Mouse (Mus musculus) G1E (cell line): ENCODE results near the gene Gm11127. TPM values are rescaled to one million over a fixed set of nuclear protein-coding genes. Genes with fewer than 3 reads are reported as not detected.

ENCODE experiments used
- ATAC-seq: 2 replicates; pipeline ENCODE4 v1.8.0; 2016; ENCODE audit warnings: mild to moderate bottlenecking; ENCODE audit not compliant: insufficient number of reproducible peaks, poor library complexity, low FRiP score, severe bottlenecking; ENCODE audit errors: extremely low read depth
- DNase-seq: peaks from one replicate; pipeline ENCODE4 v3.0.0; 2012; ENCODE audit warnings: low spot score
- H3K27me3 ChIP-seq: 2 replicates; pipeline ENCODE4 v1.6.1; 2012; ENCODE audit warnings: mild to moderate bottlenecking, low read length, inconsistent platforms; ENCODE audit not compliant: insufficient read depth
- H3K36me3 ChIP-seq: replicated peaks from 2 replicates; pipeline ENCODE3; 2012; ENCODE audit warnings: mild to moderate bottlenecking, inconsistent platforms
- H3K4me1 ChIP-seq: 2 replicates; pipeline ENCODE4 v1.6.1; 2012; ENCODE audit warnings: low read depth, low read length, inconsistent platforms, mixed read lengths; ENCODE audit not compliant: insufficient read depth
- H3K4me3 ChIP-seq: 2 replicates; pipeline ENCODE4 v1.5.1; 2012; ENCODE audit warnings: low read depth, mild to moderate bottlenecking, inconsistent platforms, low read length, moderate library complexity, mixed read lengths
- H3K9me3 ChIP-seq: replicated peaks from 2 replicates; pipeline ENCODE4 v1.6.1; 2012; ENCODE audit warnings: inconsistent platforms
- CTCF ChIP-seq: IDR thresholded peaks from 2 replicates; pipeline ENCODE4 v1.5.1; 2012; ENCODE audit warnings: low read depth, low read length, inconsistent platforms, mixed read lengths
- GATA1 ChIP-seq: IDR thresholded peaks from 2 replicates; pipeline ENCODE4 v1.6.1; 2012; ENCODE audit warnings: borderline replicate concordance, low read length, inconsistent platforms, mixed read lengths
- GATA2 ChIP-seq: IDR thresholded peaks from 2 replicates; pipeline ENCODE4 v1.6.1; 2012; ENCODE audit warnings: low read depth, low read length, inconsistent platforms, borderline replicate concordance
- POLR2AphosphoS5 ChIP-seq: IDR thresholded peaks from 2 replicates; pipeline ENCODE4 v1.6.1; 2012; ENCODE audit warnings: low read depth, low read length, inconsistent platforms; ENCODE audit not compliant: insufficient replicate concordance
- TAL1 ChIP-seq: conservative IDR thresholded peaks from 2 replicates; pipeline ENCODE4 v1.6.1; 2012; ENCODE audit warnings: low read depth, low read length, inconsistent platforms, mixed read lengths
- polyA plus RNA-seq: library from polyadenylated mRNA; stranded (reverse); fragments of >175 nt; gene quantifications from 2 replicates; pipeline ENCODE4 v1.2.3, GENCODE M21; 2012
- total RNA-seq, 2 experiments: library from RNA; stranded (forward) in 1 of 2; stranded (reverse) in 1 of 2; fragments of 200-1000 nt in 1 of 2; fragments of >200 nt in 1 of 2; fragmentation: Nextera tagmentation in 1 of 2; gene quantifications; 2 replicates each; pipeline ENCODE4 v1.2.3; 2014 to 2017

The Gm11127 gene
- total and polyA plus RNA-seq, 3 experiments, result not detected

GRCm38 (mm10) chr17:36021309-36021708 lies 36.9 kb downstream of the Gm11127 start:
- DNase-seq (no peak), ATAC-seq (no peak)
- H3K4me1 ChIP-seq, result peaks cover 74% of the 10 kb centered on the region
- peak overlapping the region; percentile 16; the same call in 1 of the 2 replicates for H3K4me3 ChIP-seq
- no peaks in the 10 kb centered on the region for H3K27me3 ChIP-seq
- peaks cover 84% of the 10 kb centered on the region for H3K36me3 ChIP-seq
- peaks cover 25% of the 10 kb centered on the region for H3K9me3 ChIP-seq
- no peak for TF ChIP-seq GATA1
- TF ChIP-seq CTCF, result no peak
- no peak for TF ChIP-seq GATA2
- TF ChIP-seq TAL1, result no peak
- no peak for TF ChIP-seq POLR2AphosphoS5

GRCm38 (mm10) chr17:36020191-36021073 lies 37.7 kb downstream of the Gm11127 start, which contains the start of gene H2-T24:
Gene H2-T24 (minus strand): TSS chr17:36020560.
- Histone ChIP-seq H3K27me3 (no peaks in the 10 kb centered on the region), H3K9me3 (peaks cover 19% of the 10 kb centered on the region), H3K4me3 (peak within 1 kb of the TSS; percentile 56), H3K36me3 (peaks cover 85% of the 10 kb centered on the region), H3K4me1 (peaks cover 81% of the 10 kb centered on the region)
- ATAC-seq (peak; percentile 52; the same call in 1 of the 2 replicates), DNase-seq (no peak)
- TF ChIP-seq TAL1, result no peak
- TF ChIP-seq POLR2AphosphoS5, result no peak
- no peak for TF ChIP-seq CTCF
- no peak for TF ChIP-seq GATA1
- no peak for TF ChIP-seq GATA2

GRCm38 (mm10) chr17:36019519-36019918 lies 38.7 kb downstream of the Gm11127 start:
- peaks cover 85% of the 10 kb centered on the region for H3K36me3 ChIP-seq
- no peak for ATAC-seq
- H3K9me3 ChIP-seq, result peaks cover 16% of the 10 kb centered on the region
- DNase-seq, result no peak
- H3K4me3 ChIP-seq, result peak overlapping the region; percentile 56; the same call in 1 of the 2 replicates
- TF ChIP-seq GATA2 (no peak), POLR2AphosphoS5 (no peak), GATA1 (no peak), TAL1 (no peak), CTCF (no peak)
- peaks cover 83% of the 10 kb centered on the region for H3K4me1 ChIP-seq
- no peaks in the 10 kb centered on the region for H3K27me3 ChIP-seq

GRCm38 (mm10) chr17:36018979-36019378 lies 39.2 kb downstream of the Gm11127 start:
- TF ChIP-seq POLR2AphosphoS5, result no peak
- no peak for TF ChIP-seq GATA2
- TF ChIP-seq CTCF, result no peak
- TF ChIP-seq TAL1, result no peak
- no peak for TF ChIP-seq GATA1
- no peak for ATAC-seq
- H3K36me3 ChIP-seq, result peaks cover 85% of the 10 kb centered on the region

GRCm38 (mm10) chr17:36017046-36017445 lies 41.1 kb downstream of the Gm11127 start:
- TF ChIP-seq GATA1 (no peak), TAL1 (no peak), POLR2AphosphoS5 (no peak), GATA2 (no peak), CTCF (no peak)
- Histone ChIP-seq H3K36me3 (peaks cover 70% of the 10 kb centered on the region), H3K9me3 (peaks cover 14% of the 10 kb centered on the region), H3K27me3 (no peaks in the 10 kb centered on the region), H3K4me3 (no peak overlapping the region), H3K4me1 (peaks cover 65% of the 10 kb centered on the region)
- ATAC-seq, result no peak
- DNase-seq, result no peak

More at GRCm38 (mm10) chr17:36018979-36019378, 39.2 kb downstream of the Gm11127 start:
- DNase-seq, result no peak
- Histone ChIP-seq H3K4me3 (no peak overlapping the region; the same call in 1 of the 2 replicates), H3K27me3 (no peaks in the 10 kb centered on the region), H3K4me1 (peaks cover 83% of the 10 kb centered on the region), H3K9me3 (peaks cover 16% of the 10 kb centered on the region)

GRCm38 (mm10) chr17:36014977-36015376 lies 43.2 kb downstream of the Gm11127 start:
- H3K4me1 ChIP-seq, result peaks cover 48% of the 10 kb centered on the region
- H3K36me3 ChIP-seq, result peaks cover 52% of the 10 kb centered on the region
- H3K9me3 ChIP-seq, result no peaks in the 10 kb centered on the region; the same call in 1 of the 2 replicates
- no peak for TF ChIP-seq CTCF
- no peak for TF ChIP-seq GATA2
- no peak for TF ChIP-seq TAL1
- no peak for TF ChIP-seq GATA1
- TF ChIP-seq POLR2AphosphoS5, result no peak
- DNase-seq (no peak), ATAC-seq (no peak)
- no peak overlapping the region for H3K4me3 ChIP-seq
- no peaks in the 10 kb centered on the region for H3K27me3 ChIP-seq

Other genes with a start within 250 kb of the Gm11127 start
Only the 20 nearest of the 25 such genes appear.
- gene Nrm, start 197.1 kb downstream of the Gm11127 start, total RNA-seq (2014; fragmentation: Nextera tagmentation), result 39.9 and 59.9 TPM in 2 replicates
- gene Nrm, start 197.1 kb downstream of the Gm11127 start, total RNA-seq (2017), result 51.0 and 53.3 TPM in 2 replicates
- gene Nrm, start 197.1 kb downstream of the Gm11127 start, polyA plus RNA-seq, result 23.4 and 33.1 TPM in 2 replicates
- gene Ppp1r18, start 192.8 kb downstream of the Gm11127 start, total RNA-seq (2014; fragmentation: Nextera tagmentation), result 61.9 and 73.7 TPM in 2 replicates
- gene Ppp1r18, start 192.8 kb downstream of the Gm11127 start, total RNA-seq (2017), result 31.1 and 33.1 TPM in 2 replicates
- gene Ppp1r18, start 192.8 kb downstream of the Gm11127 start, polyA plus RNA-seq, result 87.9 and 103 TPM in 2 replicates
- gene Dhx16, start 178.6 kb downstream of the Gm11127 start, total RNA-seq (2014; fragmentation: Nextera tagmentation), result 48.8 and 56.3 TPM in 2 replicates
- 76.8 and 81.1 TPM in 2 replicates for gene Dhx16, start 178.6 kb downstream of the Gm11127 start, total RNA-seq (2017)
- 73.6 and 77.5 TPM in 2 replicates for gene Dhx16, start 178.6 kb downstream of the Gm11127 start, polyA plus RNA-seq
- 32.7 and 45.0 TPM in 2 replicates for gene 2310061I04Rik, start 160.9 kb downstream of the Gm11127 start, total RNA-seq (2014; fragmentation: Nextera tagmentation)
- gene 2310061I04Rik, start 160.9 kb downstream of the Gm11127 start, total RNA-seq (2017), result 3.1 and 3.3 TPM in 2 replicates
- 163 and 185 TPM in 2 replicates for gene 2310061I04Rik, start 160.9 kb downstream of the Gm11127 start, polyA plus RNA-seq
- 18.1 and 18.3 TPM in 2 replicates for gene Atat1, start 148.3 kb downstream of the Gm11127 start, total RNA-seq (2014; fragmentation: Nextera tagmentation)
- 7.3 and 10.5 TPM in 2 replicates for gene Atat1, start 148.3 kb downstream of the Gm11127 start, total RNA-seq (2017)
- 16.3 and 17.3 TPM in 2 replicates for gene Atat1, start 148.3 kb downstream of the Gm11127 start, polyA plus RNA-seq
- gene Mrps18b, start 142.0 kb downstream of the Gm11127 start, total RNA-seq (2014; fragmentation: Nextera tagmentation), result 107 and 118 TPM in 2 replicates
- 103 and 127 TPM in 2 replicates for gene Mrps18b, start 142.0 kb downstream of the Gm11127 start, total RNA-seq (2017)
- gene Mrps18b, start 142.0 kb downstream of the Gm11127 start, polyA plus RNA-seq, result 7.8 and 8.9 TPM in 2 replicates
- 85.7 and 93.8 TPM in 2 replicates for gene Ppp1r10, start 141.9 kb downstream of the Gm11127 start, total RNA-seq (2014; fragmentation: Nextera tagmentation)
- 64.7 and 77.3 TPM in 2 replicates for gene Ppp1r10, start 141.9 kb downstream of the Gm11127 start, total RNA-seq (2017)
- 30.9 and 33.0 TPM in 2 replicates for gene Ppp1r10, start 141.9 kb downstream of the Gm11127 start, polyA plus RNA-seq
- gene Abcf1, start 88.6 kb downstream of the Gm11127 start, total RNA-seq (2014; fragmentation: Nextera tagmentation), result 77.0 and 80.6 TPM in 2 replicates
- 129 and 176 TPM in 2 replicates for gene Abcf1, start 88.6 kb downstream of the Gm11127 start, total RNA-seq (2017)
- gene Abcf1, start 88.6 kb downstream of the Gm11127 start, polyA plus RNA-seq, result 167 and 196 TPM in 2 replicates
- gene Gnl1, start 78.5 kb downstream of the Gm11127 start, total RNA-seq (2014; fragmentation: Nextera tagmentation), result 18.5 and 22.9 TPM in 2 replicates
- gene Gnl1, start 78.5 kb downstream of the Gm11127 start, total RNA-seq (2017), result 28.6 and 29.5 TPM in 2 replicates
- 120 and 121 TPM in 2 replicates for gene Gnl1, start 78.5 kb downstream of the Gm11127 start, polyA plus RNA-seq
- gene Prr3, start 78.1 kb downstream of the Gm11127 start, total RNA-seq (2014; fragmentation: Nextera tagmentation), result 38.6 and 49.4 TPM in 2 replicates
- 11.4 and 15.6 TPM in 2 replicates for gene Prr3, start 78.1 kb downstream of the Gm11127 start, total RNA-seq (2017)
- 30.1 and 33.1 TPM in 2 replicates for gene Prr3, start 78.1 kb downstream of the Gm11127 start, polyA plus RNA-seq
- gene H2-T24, start 37.8 kb downstream of the Gm11127 start, total RNA-seq (2014; fragmentation: Nextera tagmentation), result 16.6 TPM in 1 of 2 replicates, not detected in the other
- gene H2-T24, start 37.8 kb downstream of the Gm11127 start, total RNA-seq (2017), result 5.8 and 6.9 TPM in 2 replicates
- gene H2-T24, start 37.8 kb downstream of the Gm11127 start, polyA plus RNA-seq, result 0.47 and 0.50 TPM in 2 replicates
- gene H2-T23, start 25.5 kb downstream of the Gm11127 start, total RNA-seq (2014; fragmentation: Nextera tagmentation), result 2.3 and 11.3 TPM in 2 replicates
- 21.6 and 29.4 TPM in 2 replicates for gene H2-T23, start 25.5 kb downstream of the Gm11127 start, total RNA-seq (2017)
- gene H2-T23, start 25.5 kb downstream of the Gm11127 start, polyA plus RNA-seq, result 9.5 and 9.8 TPM in 2 replicates
- gene H2-T22, start 15.6 kb downstream of the Gm11127 start, total RNA-seq (2014; fragmentation: Nextera tagmentation), result 6.5 and 12.0 TPM in 2 replicates
- gene H2-T22, start 15.6 kb downstream of the Gm11127 start, total RNA-seq (2017), result 20.0 and 22.8 TPM in 2 replicates
- 3.1 and 5.7 TPM in 2 replicates for gene H2-T22, start 15.6 kb downstream of the Gm11127 start, polyA plus RNA-seq
- gene Gm6034, start 15.4 kb downstream of the Gm11127 start, total RNA-seq (2014; fragmentation: Nextera tagmentation), result not detected in 2 replicates
- gene Gm6034, start 15.4 kb downstream of the Gm11127 start, total RNA-seq (2017), result not detected in 2 replicates
- not detected in 2 replicates for gene Gm6034, start 15.4 kb downstream of the Gm11127 start, polyA plus RNA-seq
- not detected in 2 replicates for gene Gm19684, start 63.3 kb upstream of the Gm11127 start, total RNA-seq (2014; fragmentation: Nextera tagmentation)
- 0.11 TPM in 1 of 2 replicates, not detected in the other for gene Gm19684, start 63.3 kb upstream of the Gm11127 start, total RNA-seq (2017)
- gene Gm19684, start 63.3 kb upstream of the Gm11127 start, polyA plus RNA-seq, result 0.03 TPM in 1 of 2 replicates, not detected in the other
- gene Gm7030, start 71.1 kb upstream of the Gm11127 start, total RNA-seq (2014; fragmentation: Nextera tagmentation), result not detected in 2 replicates
- gene Gm7030, start 71.1 kb upstream of the Gm11127 start, total RNA-seq (2017), result 0.16 TPM in 1 of 2 replicates, not detected in the other
- gene Gm7030, start 71.1 kb upstream of the Gm11127 start, polyA plus RNA-seq, result not detected in 2 replicates
- gene Gm8909, start 110.2 kb upstream of the Gm11127 start, total RNA-seq (2014; fragmentation: Nextera tagmentation), result not detected in 2 replicates
- not detected in 2 replicates for gene Gm8909, start 110.2 kb upstream of the Gm11127 start, total RNA-seq (2017)
- not detected in 2 replicates for gene Gm8909, start 110.2 kb upstream of the Gm11127 start, polyA plus RNA-seq
- gene H2-T3, start 131.9 kb upstream of the Gm11127 start, total RNA-seq (2014; fragmentation: Nextera tagmentation), result not detected in 2 replicates
- gene H2-T3, start 131.9 kb upstream of the Gm11127 start, total RNA-seq (2017), result 0.22 TPM in 1 of 2 replicates, not detected in the other
- not detected in 2 replicates for gene H2-T3, start 131.9 kb upstream of the Gm11127 start, polyA plus RNA-seq
- gene Rpp21, start 199.7 kb upstream of the Gm11127 start, total RNA-seq (2014; fragmentation: Nextera tagmentation), result 67.4 and 115 TPM in 2 replicates
- gene Rpp21, start 199.7 kb upstream of the Gm11127 start, total RNA-seq (2017), result 63.9 and 79.2 TPM in 2 replicates
- gene Rpp21, start 199.7 kb upstream of the Gm11127 start, polyA plus RNA-seq, result 71.3 and 86.9 TPM in 2 replicates
- 17.5 and 17.7 TPM in 2 replicates for gene Trim39, start 213.9 kb upstream of the Gm11127 start, total RNA-seq (2014; fragmentation: Nextera tagmentation)
- gene Trim39, start 213.9 kb upstream of the Gm11127 start, total RNA-seq (2017), result 14.9 and 17.8 TPM in 2 replicates
- gene Trim39, start 213.9 kb upstream of the Gm11127 start, polyA plus RNA-seq, result 5.5 and 6.8 TPM in 2 replicates